Mouse (Mus musculus): Measurements from ENCODE around the gene Acsf3.

DNA sequence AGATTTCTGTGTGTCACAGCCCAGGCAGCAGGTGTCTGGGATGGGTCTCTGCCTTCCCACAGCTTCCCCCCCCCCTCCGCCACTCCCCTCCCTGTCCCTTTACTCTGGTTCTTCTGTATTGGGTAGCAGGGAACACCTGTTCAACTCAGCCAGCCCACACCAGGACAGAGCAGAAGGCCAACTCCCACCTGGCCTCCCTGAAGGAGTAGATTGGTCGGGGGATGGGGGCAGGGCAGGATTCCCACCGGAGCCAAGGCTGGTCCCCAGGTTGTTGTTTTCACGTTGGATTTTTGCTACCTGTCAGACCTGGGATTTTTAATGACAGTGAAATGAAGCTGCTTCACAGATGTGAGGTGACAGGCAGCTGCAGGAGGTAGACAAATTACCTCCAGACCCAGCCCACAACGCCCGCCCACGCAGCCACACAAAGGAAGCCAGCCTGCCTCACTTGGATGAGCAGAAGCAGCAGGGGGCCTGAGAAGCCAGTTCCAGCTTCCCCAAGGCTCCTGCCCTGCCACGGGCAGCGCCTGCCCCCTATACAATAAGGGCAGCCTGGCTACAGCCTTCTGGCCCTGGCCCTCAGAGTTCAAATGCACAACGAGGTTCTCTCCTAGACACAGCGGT lies 36.1 kb upstream of the Acsf3 start:
- TF ChIP-seq POLR2A (IDR thresholded peaks at IDR 0.05; ENCODE audit: low read depth, low read length) (no peak), CTCF (IDR thresholded peaks at IDR 0.05; ENCODE audit: extremely low read depth, insufficient read length, insufficient replicate concordance, low read depth, low read length) (no peak)
